Comparison of ENCODE assay signal across 12 mouse cellular contexts in the genomic region with DNA sequence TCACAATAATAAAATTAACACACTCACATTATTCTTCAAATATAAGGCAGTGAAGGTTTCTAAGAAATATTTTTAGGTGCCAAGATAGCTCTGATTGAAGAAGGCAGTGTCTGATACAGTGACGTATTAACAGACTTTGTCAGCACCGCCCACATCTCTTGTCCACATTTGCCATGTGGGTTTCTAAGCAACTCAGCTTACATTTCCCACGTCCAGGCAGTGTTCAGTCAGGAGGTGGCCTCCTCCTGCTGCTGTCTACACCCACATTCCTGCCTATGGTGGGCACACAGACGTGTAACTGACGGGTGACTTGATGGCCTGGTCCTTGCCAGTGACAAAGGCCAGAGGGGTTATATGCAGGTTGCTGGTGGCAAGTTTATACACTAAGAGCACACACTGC.
A peak's percentile ranks its signal among the peaks of the same experiment; 100 is the strongest.
DNase-seq lines count a peak whose midpoint lies in the region; ATAC-seq and TF ChIP-seq lines count a peak whose summit lies in the region.
"Had no signal": no experiment of that assay in that cellular context is flagged by ENCODE, and none has a peak within 500 bp of the region (broad histone marks: within the 10 kb centered on the region; RNA-seq: fewer than 3 reads in every experiment).

No protein-coding gene starts in this region.

- no peak for TF ChIP-seq POLR2A in lung, adult 2 months (IDR thresholded peaks at IDR 0.05; ENCODE audit: borderline replicate concordance, extremely low read depth, low read depth, low read length)

- ATAC-seq in forebrain, postnatal 0 days, result peak; percentile 44; the same call in 1 of the 2 replicates
- ATAC-seq in forebrain, embryonic 15.5 days (replicated peaks), result no peak
- ATAC-seq in lung, embryonic 16.5 days (ENCODE audit: low read depth), result peak; percentile 24; the same call in 1 of the 2 replicates
- peak; percentile 42; the same call in 1 of the 2 replicates for ATAC-seq in stomach, embryonic 14.5 days (ENCODE audit: insufficient number of reproducible peaks, insufficient read depth, low FRiP score, low read depth)
- ATAC-seq in activated CD4-positive, CD25-positive, alpha-beta regulatory T cell, adult 4 months, result no peak
- no peak for ATAC-seq in forebrain, embryonic 13.5 days

- H3K36me3 ChIP-seq in forebrain, postnatal 0 days (ENCODE audit: insufficient read depth), result peaks cover 10% of the 10 kb centered on the region; the same call in 1 of the 2 replicates
- H3K36me3 ChIP-seq in forebrain, embryonic 15.5 days, result peaks cover 6% of the 10 kb centered on the region; the same call in 1 of the 2 replicates
- peaks cover 5% of the 10 kb centered on the region; the same call in 1 of the 2 replicates for H3K36me3 ChIP-seq in lung, embryonic 16.5 days (ENCODE audit: control insufficient read depth, insufficient read depth, low read length)
- H3K36me3 ChIP-seq in stomach, embryonic 14.5 days (ENCODE audit: control insufficient read depth, insufficient read depth, low read length), result peaks cover 7% of the 10 kb centered on the region; the same call in 1 of the 2 replicates
- H3K36me3 ChIP-seq in forebrain, embryonic 13.5 days (ENCODE audit: poor library complexity, severe bottlenecking), result peaks cover 25% of the 10 kb centered on the region; the same call in 1 of the 2 replicates

- 59% methylated on average over 5 of the region's 5 CpGs for WGBS in forebrain, postnatal 0 days
- WGBS in forebrain, embryonic 15.5 days, result 63% methylated on average over 5 of the region's 5 CpGs
- WGBS in lung, embryonic 16.5 days, result 56% methylated on average over 5 of the region's 5 CpGs
- 39% methylated on average over 5 of the region's 5 CpGs for WGBS in lung, adult 2 months
- WGBS in large intestine, adult 2 months, result 32% methylated on average over 5 of the region's 5 CpGs
- WGBS in stomach, embryonic 14.5 days, result 60% methylated on average over 5 of the region's 5 CpGs
- 72% methylated on average over 5 of the region's 5 CpGs for WGBS in forebrain, embryonic 13.5 days

- no peak for TF ChIP-seq CTCF in forebrain, postnatal 0 days (IDR thresholded peaks at IDR 0.05; ENCODE audit: low read depth)
- TF ChIP-seq CTCF in lung, adult 2 months (IDR thresholded peaks at IDR 0.05; ENCODE audit: insufficient read depth, low read length), result no peak

- no peaks in the 10 kb centered on the region for H3K9me3 ChIP-seq in forebrain, postnatal 0 days (ENCODE audit: low read length)
- H3K9me3 ChIP-seq in forebrain, embryonic 15.5 days, result no peaks in the 10 kb centered on the region
- no peaks in the 10 kb centered on the region for H3K9me3 ChIP-seq in lung, embryonic 16.5 days (ENCODE audit: control insufficient read depth, low read length)
- no peaks in the 10 kb centered on the region for H3K9me3 ChIP-seq in stomach, embryonic 14.5 days (ENCODE audit: control insufficient read depth, low read depth, low read length)
- no peaks in the 10 kb centered on the region for H3K9me3 ChIP-seq in forebrain, embryonic 13.5 days (replicated peaks)
- H3K9me3 ChIP-seq: embryonic facial prominence, embryonic 12.5 days had no signal

- H3K4me1 ChIP-seq in forebrain, postnatal 0 days (ENCODE audit: insufficient read depth), result peaks cover 7% of the 10 kb centered on the region; the same call in 1 of the 2 replicates
- 0 out of 2 replicates have a peak, but pooled peaks cover 11% of the 10 kb centered on the region for H3K4me1 ChIP-seq in forebrain, embryonic 15.5 days
- peaks cover 9% of the 10 kb centered on the region; the same call in 1 of the 2 replicates for H3K4me1 ChIP-seq in lung, embryonic 16.5 days (replicated peaks; ENCODE audit: control insufficient read depth, insufficient read depth, low read length)
- peaks cover 7% of the 10 kb centered on the region; the same call in 1 of the 2 replicates for H3K4me1 ChIP-seq in lung, adult 2 months (ENCODE audit: control insufficient read depth, insufficient read depth, low read length)
- no peaks in the 10 kb centered on the region for H3K4me1 ChIP-seq in stomach, embryonic 14.5 days (ENCODE audit: control insufficient read depth, insufficient read depth, low read length)
- H3K4me1 ChIP-seq in forebrain, embryonic 13.5 days, result no peaks in the 10 kb centered on the region
- H3K4me1 ChIP-seq: embryonic facial prominence, embryonic 12.5 days had no signal

- H3K4me2 ChIP-seq in forebrain, postnatal 0 days (ENCODE audit: low read depth), result no peak overlapping the region
- no peak overlapping the region for H3K4me2 ChIP-seq in forebrain, embryonic 15.5 days (replicated peaks)
- H3K4me2 ChIP-seq in lung, embryonic 16.5 days (ENCODE audit: low read depth, low read length), result no peak overlapping the region
- no peak overlapping the region for H3K4me2 ChIP-seq in stomach, embryonic 14.5 days (replicated peaks; ENCODE audit: low read depth, low read length)
- H3K4me2 ChIP-seq in forebrain, embryonic 13.5 days, result no peak overlapping the region
- H3K4me2 ChIP-seq: embryonic facial prominence, embryonic 12.5 days; lung, embryonic 14.5 days had no signal

- H3K27me3 ChIP-seq in forebrain, postnatal 0 days (ENCODE audit: insufficient read depth, low read length), result no peaks in the 10 kb centered on the region
- no peaks in the 10 kb centered on the region for H3K27me3 ChIP-seq in forebrain, embryonic 15.5 days
- H3K27me3 ChIP-seq in lung, embryonic 16.5 days (ENCODE audit: control insufficient read depth, insufficient read depth, low read depth, low read length), result no peaks in the 10 kb centered on the region
- no peaks in the 10 kb centered on the region for H3K27me3 ChIP-seq in stomach, embryonic 14.5 days (ENCODE audit: control insufficient read depth, insufficient read depth, low read length)
- no peaks in the 10 kb centered on the region for H3K27me3 ChIP-seq in forebrain, embryonic 13.5 days
- H3K27me3 ChIP-seq: embryonic facial prominence, embryonic 12.5 days had no signal

- H3K27ac ChIP-seq in forebrain, postnatal 0 days (ENCODE audit: low read depth, low read length), result no peak overlapping the region
- no peak overlapping the region for H3K27ac ChIP-seq in forebrain, embryonic 15.5 days (replicated peaks)
- 0 out of 2 replicates have a peak overlapping the region, but pooled peaks have one; percentile 16 for H3K27ac ChIP-seq in lung, embryonic 16.5 days (ENCODE audit: low read length)
- no peak overlapping the region for H3K27ac ChIP-seq in stomach, embryonic 14.5 days (ENCODE audit: low read length)
- H3K27ac ChIP-seq in forebrain, embryonic 13.5 days, result no peak overlapping the region
- H3K27ac ChIP-seq: embryonic facial prominence, embryonic 12.5 days had no signal

- no peak overlapping the region for H3K9ac ChIP-seq in forebrain, postnatal 0 days
- no peak overlapping the region for H3K9ac ChIP-seq in forebrain, embryonic 15.5 days (replicated peaks)
- no peak overlapping the region for H3K9ac ChIP-seq in lung, embryonic 16.5 days (ENCODE audit: low read length)
- no peak overlapping the region for H3K9ac ChIP-seq in stomach, embryonic 14.5 days (replicated peaks; ENCODE audit: low read depth, low read length)
- H3K9ac ChIP-seq in forebrain, embryonic 13.5 days, result no peak overlapping the region
- H3K9ac ChIP-seq: embryonic facial prominence, embryonic 12.5 days; lung, embryonic 14.5 days had no signal

- no peak for DNase-seq in forebrain, postnatal 0 days
- no peak for DNase-seq in lung, adult 2 months
- DNase-seq in large intestine, adult 2 months (ENCODE audit: low read depth, low spot score), result peak; percentile 25
- DNase-seq: B cell, adult 2 months; cerebellum, adult 11-12 months had no signal

- H3K4me3 ChIP-seq in forebrain, postnatal 0 days (ENCODE audit: low read depth, low read length), result no peak overlapping the region
- H3K4me3 ChIP-seq in forebrain, embryonic 15.5 days, result no peak overlapping the region
- H3K4me3 ChIP-seq in lung, embryonic 16.5 days (ENCODE audit: low read length), result no peak overlapping the region
- no peak overlapping the region for H3K4me3 ChIP-seq in lung, adult 2 months (replicated peaks; ENCODE audit: extremely low read depth, low read depth, low read length)
- no peak overlapping the region for H3K4me3 ChIP-seq in stomach, embryonic 14.5 days (ENCODE audit: low read depth, low read length)
- H3K4me3 ChIP-seq in forebrain, embryonic 13.5 days, result no peak overlapping the region
- H3K4me3 ChIP-seq: embryonic facial prominence, embryonic 12.5 days had no signal

Comparison
In these comparisons a context has a peak if more than half of its experiments do, and no peak if none do; other contexts are left out.
1. ATAC-seq: peak in forebrain, postnatal 0 days (single experiment), lung, embryonic 16.5 days (single experiment) and stomach, embryonic 14.5 days (single experiment); none in forebrain, embryonic 15.5 days (single experiment), activated CD4-positive, CD25-positive, alpha-beta regulatory T cell, adult 4 months (single experiment) and forebrain, embryonic 13.5 days (single experiment).